Mouse (Mus musculus) lung, embryonic 16.5 days (tissue): ENCODE measurements around the gene Rab32. TPM values are rescaled to one million over a fixed set of nuclear protein-coding genes. Genes with fewer than 3 reads are reported as not detected.
"Not testable (repeated sequence)": the region's sequence is repeated elsewhere in the genome, so short reads cannot be mapped to it uniquely, and the experiment has no call there.

Experiments used
- ATAC-seq: fragments of 200-750 bp; cut with Nextera tagmentation; 2 replicates; pipeline ENCODE4 v1.8.0; 2017; ENCODE audit warnings: low read depth, mild to moderate bottlenecking, moderate library complexity
- H3K27ac ChIP-seq: fragments of 300-500 bp; sonication (generic); 2 replicates; pipeline ENCODE4 v1.5.1; 2014; ENCODE audit warnings: mild to moderate bottlenecking, control low read depth, low read length
- H3K27me3 ChIP-seq: fragments of 300-500 bp; sonication (generic); 2 replicates; pipeline ENCODE4 v1.6.1; 2014; ENCODE audit warnings: low read depth, low read length, mixed read lengths; ENCODE audit not compliant: control insufficient read depth, insufficient read depth
- H3K36me3 ChIP-seq: fragments of 300-500 bp; sonication (generic); 2 replicates; pipeline ENCODE4 v1.6.1; 2014; ENCODE audit warnings: low read length; ENCODE audit not compliant: control insufficient read depth, insufficient read depth
- H3K4me1 ChIP-seq: fragments of 300-500 bp; sonication (generic); replicated peaks from 2 replicates; pipeline ENCODE4 v1.6.1; 2014; ENCODE audit warnings: low read length, mixed read lengths; ENCODE audit not compliant: control insufficient read depth, insufficient read depth
- H3K4me2 ChIP-seq: fragments of 300-500 bp; sonication (generic); 2 replicates; pipeline ENCODE4 v1.6.1; 2014; ENCODE audit warnings: low read depth, low read length, control low read depth
- H3K4me3 ChIP-seq: fragments of 300-500 bp; sonication (generic); 2 replicates; pipeline ENCODE4 v1.5.1; 2014; ENCODE audit warnings: mild to moderate bottlenecking, low read length, control low read depth
- H3K9ac ChIP-seq: fragments of 300-500 bp; sonication (generic); 2 replicates; pipeline ENCODE4 v1.6.1; 2014; ENCODE audit warnings: low read length, control low read depth
- H3K9me3 ChIP-seq: fragments of 300-500 bp; sonication (generic); 2 replicates; pipeline ENCODE4 v1.6.1; 2016; ENCODE audit warnings: low read length; ENCODE audit not compliant: control insufficient read depth
- WGBS: fragments of 180-500 bp; shearing (Covaris S2); extraction: QIAGEN DNeasy Blood & Tissue Kit; methylation state at CpG from one replicate; pipeline ENCODE4 v1.1.7; 2014; 5-methylcytosine and 5-hydroxymethylcytosine counted together
- polyA plus RNA-seq: library from polyadenylated mRNA; unstranded; fragments of >200 nt; fragmentation: Nextera tagmentation; extraction: Ambion mirVana; gene quantifications from 2 replicates; pipeline ENCODE4 v1.2.1, GENCODE M21; 2015

The Rab32 gene
- 18.9 and 19.1 TPM in 2 replicates for polyA plus RNA-seq

GRCm38 (mm10) chr10:10557570-10558336 lies at the start of gene Rab32:
Gene Rab32 (minus strand): TSS chr10:10558265.
- Histone ChIP-seq H3K9ac (peak within 1 kb of the TSS; percentile 73), H3K4me2 (peak within 1 kb of the TSS; percentile 87), H3K27ac (peak within 1 kb of the TSS; percentile 80), H3K36me3 (no peaks in the 10 kb centered on the region), H3K9me3 (no peaks in the 10 kb centered on the region), H3K4me1 (no peaks in the 10 kb centered on the region), H3K27me3 (no peaks in the 10 kb centered on the region), H3K4me3 (peak within 1 kb of the TSS; percentile 76)
- under 1% methylated on average over 51 of the region's 51 CpGs for WGBS
- ATAC-seq = peak; percentile 97

DNA sequence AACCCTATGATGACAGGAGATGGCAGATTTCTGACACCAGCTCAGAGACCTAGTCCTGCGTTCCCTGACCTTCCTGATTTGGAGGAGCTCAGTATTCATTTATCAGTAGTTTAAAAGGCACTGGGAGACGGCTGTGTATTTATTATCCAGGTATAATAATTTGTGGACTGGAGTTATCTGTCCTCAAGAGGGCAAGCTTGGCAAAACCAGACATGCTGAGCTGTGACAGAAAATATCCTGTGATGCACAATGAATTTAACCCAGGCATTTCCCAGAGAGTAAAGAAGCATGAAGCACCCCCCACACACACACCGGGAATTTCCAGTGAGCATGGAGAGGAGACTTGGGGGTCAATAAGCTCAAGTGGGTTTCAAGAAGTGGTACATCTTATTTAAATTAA lies 42.7 kb upstream of the Rab32 start:
- no peak overlapping the region for H3K4me3 ChIP-seq
- no peaks in the 10 kb centered on the region for H3K9me3 ChIP-seq
- no peaks in the 10 kb centered on the region for H3K36me3 ChIP-seq
- H3K4me2 ChIP-seq = no peak overlapping the region
- WGBS = 57% methylated on average over 3 of the region's 3 CpGs
- no peak overlapping the region for H3K27ac ChIP-seq
- no peaks in the 10 kb centered on the region for H3K4me1 ChIP-seq
- no peak for ATAC-seq
- no peaks in the 10 kb centered on the region for H3K27me3 ChIP-seq
- no peak overlapping the region for H3K9ac ChIP-seq

DNA sequence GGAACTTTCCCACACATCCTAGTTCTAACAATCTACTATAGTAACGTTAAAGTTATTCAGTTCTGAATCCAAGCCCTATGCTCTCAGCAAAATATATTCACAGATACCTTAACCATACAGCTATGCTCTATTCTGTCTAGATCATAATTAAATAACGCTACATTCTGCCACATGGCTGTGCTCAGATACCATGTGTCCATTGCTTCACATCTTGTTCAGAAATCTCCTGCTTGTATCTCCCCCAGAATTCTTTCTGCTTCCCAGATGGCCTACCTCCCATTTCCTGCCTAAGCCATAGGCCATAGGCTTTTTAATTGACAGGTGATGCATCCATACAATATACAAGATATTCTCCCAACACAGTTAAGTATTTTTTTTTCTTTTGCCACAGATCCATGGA lies 39.4 kb upstream of the Rab32 start:
- not testable (repeated sequence) for H3K4me2 ChIP-seq, ATAC-seq, H3K4me3 ChIP-seq, H3K36me3 ChIP-seq, H3K4me1 ChIP-seq, H3K9ac ChIP-seq, H3K27ac ChIP-seq, H3K27me3 ChIP-seq, H3K9me3 ChIP-seq
- 86% methylated on average over 2 of the region's 2 CpGs for WGBS

- no peaks in the 10 kb centered on the region for H3K27me3 ChIP-seq
- H3K9ac ChIP-seq = no peak overlapping the region
- H3K4me3 ChIP-seq = no peak overlapping the region
- H3K27ac ChIP-seq = no peak overlapping the region
- no peak for ATAC-seq
- no peaks in the 10 kb centered on the region for H3K4me1 ChIP-seq
- H3K4me2 ChIP-seq = no peak overlapping the region
- no peaks in the 10 kb centered on the region for H3K36me3 ChIP-seq
- WGBS = 44% methylated on average over 3 of the region's 3 CpGs
- H3K9me3 ChIP-seq = no peaks in the 10 kb centered on the region
Measured at GRCm38 (mm10) chr10:10580811-10581210, 22.7 kb upstream of the Rab32 start.

DNA sequence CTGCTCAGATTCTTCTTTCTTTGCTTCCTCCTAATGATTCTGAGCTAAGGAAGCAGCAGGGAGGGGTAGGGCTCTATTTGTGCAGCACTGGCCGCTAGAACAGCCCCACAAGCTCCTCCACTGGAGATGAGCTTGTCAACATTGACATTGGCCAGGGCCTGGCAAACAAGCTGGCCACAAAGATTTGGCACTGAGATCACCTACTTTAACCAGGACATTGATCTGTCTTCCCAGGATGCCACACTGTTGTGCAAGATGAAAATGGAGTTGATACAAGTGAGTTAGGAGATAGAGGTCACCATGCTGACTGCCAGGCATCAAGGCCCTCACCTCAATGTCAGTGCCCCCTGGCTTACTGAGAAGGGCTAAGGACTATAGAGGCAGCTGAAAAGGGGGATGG lies 21.8 kb upstream of the Rab32 start:
- Histone ChIP-seq H3K9me3 (no peaks in the 10 kb centered on the region), H3K4me1 (no peaks in the 10 kb centered on the region), H3K27me3 (no peaks in the 10 kb centered on the region), H3K36me3 (no peaks in the 10 kb centered on the region), H3K4me2 (no peak overlapping the region), H3K4me3 (no peak overlapping the region), H3K9ac (no peak overlapping the region), H3K27ac (no peak overlapping the region)
- 46% methylated on average over 1 of the region's 1 CpGs for WGBS
- no peak for ATAC-seq

- H3K9me3 ChIP-seq = no peaks in the 10 kb centered on the region
- no peak for ATAC-seq
- no peaks in the 10 kb centered on the region for H3K36me3 ChIP-seq
- peak overlapping the region; percentile 87 for H3K4me2 ChIP-seq
- 35% methylated on average over 5 of the region's 5 CpGs for whole genome bisulfite sequencing
- H3K4me3 ChIP-seq = peak overlapping the region; percentile 76
- no peaks in the 10 kb centered on the region for H3K27me3 ChIP-seq
- H3K4me1 ChIP-seq = no peaks in the 10 kb centered on the region
- H3K27ac ChIP-seq = no peak overlapping the region
- H3K9ac ChIP-seq = no peak overlapping the region; the same call in 1 of the 2 replicates
Measured at GRCm38 (mm10) chr10:10558337-10558711, 259 bp upstream of the Rab32 start.

GRCm38 (mm10) chr10:10557085-10557484 lies 980 bp downstream of the Rab32 start:
- Histone ChIP-seq H3K27ac (no peak overlapping the region; the same call in 1 of the 2 replicates), H3K36me3 (no peaks in the 10 kb centered on the region), H3K9ac (peak overlapping the region; percentile 73), H3K4me3 (peak overlapping the region; percentile 76), H3K27me3 (no peaks in the 10 kb centered on the region), H3K4me2 (peak overlapping the region; percentile 87), H3K4me1 (no peaks in the 10 kb centered on the region), H3K9me3 (no peaks in the 10 kb centered on the region)
- ATAC-seq = peak; percentile 71
- WGBS = 3% methylated on average over 8 of the region's 8 CpGs

DNA sequence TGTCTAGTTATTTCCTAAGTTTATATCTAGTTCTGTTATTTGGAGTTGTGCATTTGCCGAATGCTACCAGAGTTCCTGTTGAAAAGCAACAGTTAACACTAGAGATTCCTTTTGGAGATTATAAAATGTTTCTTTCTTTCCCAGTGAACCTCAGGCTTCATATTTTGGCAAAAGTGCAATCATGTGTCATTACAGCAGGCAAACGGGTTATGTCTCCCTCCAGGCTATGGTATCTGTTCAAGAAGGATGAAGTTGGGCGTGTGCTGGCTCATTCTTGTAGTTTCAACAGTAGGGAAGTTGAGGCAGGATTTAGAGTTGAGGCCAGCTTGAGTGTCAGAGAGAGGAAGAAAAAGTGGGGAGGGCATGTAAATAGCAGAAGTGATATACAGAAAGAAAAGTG lies 2.4 kb downstream of the Rab32 start:
- Histone ChIP-seq H3K27ac (no peak overlapping the region), H3K4me1 (no peaks in the 10 kb centered on the region), H3K27me3 (no peaks in the 10 kb centered on the region), H3K9me3 (no peaks in the 10 kb centered on the region), H3K9ac (no peak overlapping the region), H3K36me3 (no peaks in the 10 kb centered on the region), H3K4me3 (no peak overlapping the region), H3K4me2 (no peak overlapping the region)
- WGBS = 70% methylated on average over 3 of the region's 3 CpGs
- ATAC-seq = no peak

DNA sequence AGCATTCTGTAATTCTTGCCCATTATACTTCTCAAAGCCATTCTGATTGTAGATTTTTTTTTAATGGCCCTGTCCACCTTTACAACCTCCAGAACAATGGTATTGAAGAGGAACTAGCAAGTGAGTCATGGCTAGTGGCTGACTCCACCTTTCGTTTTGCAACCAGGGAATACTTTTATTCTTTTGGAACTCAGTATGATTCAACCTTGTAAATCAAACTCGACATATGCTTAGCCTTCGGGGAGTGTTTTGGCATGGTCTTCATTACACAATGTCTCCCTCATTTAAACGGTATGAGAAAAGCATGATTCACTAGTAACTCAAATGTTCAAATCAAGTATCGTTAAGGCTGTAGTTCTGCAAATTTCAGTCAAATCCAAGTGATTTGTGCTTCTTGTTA lies 2.8 kb downstream of the Rab32 start:
- Histone ChIP-seq H3K36me3 (no peaks in the 10 kb centered on the region), H3K9ac (no peak overlapping the region), H3K4me3 (no peak overlapping the region), H3K27ac (no peak overlapping the region), H3K27me3 (no peaks in the 10 kb centered on the region), H3K4me2 (no peak overlapping the region), H3K9me3 (no peaks in the 10 kb centered on the region), H3K4me1 (no peaks in the 10 kb centered on the region)
- WGBS = 54% methylated on average over 5 of the region's 5 CpGs
- no peak for ATAC-seq
